Mouse (Mus musculus) gastrocnemius, postnatal 14 days (tissue): ENCODE data around the gene Morf4l1. TPM values are rescaled to one million over a fixed set of nuclear protein-coding genes. Genes with fewer than 3 reads are reported as not detected.
"Not testable (repeated sequence)": the region's sequence is repeated elsewhere in the genome, so short reads cannot be mapped to it uniquely, and the experiment has no call there.

Source experiments
- DNase-seq: peaks from one replicate; pipeline ENCODE4 v3.0.0; 2021; ENCODE audit warnings: mixed read lengths
- intact Hi-C: fragments of 180-260 bp; cut with DNase I; formaldehyde crosslinking; loops from one replicate; pipeline ENCODE4 v1.15.1; 2025; ENCODE audit warnings: low total_unique reads
- total RNA-seq, 2 experiments: library from RNA; stranded (reverse); gene quantifications; 2 replicates each; pipeline ENCODE4 v1.2.3; 2021

The Morf4l1 gene
- total RNA-seq, 2 experiments from 2014 or later: 156 to 165 TPM

GRCm38 (mm10) chr9:90122246-90122740 is 7.7 kb upstream of the Morf4l1 start:
- intact Hi-C loops: no loop called here
- DNase-seq: no peak

- intact Hi-C loops: no loop called here
- no peak for DNase-seq
Observed at GRCm38 (mm10) chr9:90117234-90117633, 2.7 kb upstream of the Morf4l1 start.

GRCm38 (mm10) chr9:90115308-90115700 is 730 bp upstream of the Morf4l1 start:
- no peak for DNase-seq
- intact Hi-C loops: no loop called here

- DNase-seq: peak; percentile 88
- intact Hi-C loops: no loop called here
Observed at GRCm38 (mm10) chr9:90113651-90114566, 665 bp downstream of the Morf4l1 start.

- intact Hi-C loops: no loop called here
- DNase-seq: no peak
Observed at GRCm38 (mm10) chr9:90113151-90113550, 1.4 kb downstream of the Morf4l1 start.

- intact Hi-C loops: no loop called here
- no peak for DNase-seq
Observed at GRCm38 (mm10) chr9:90109386-90109785, 5.2 kb downstream of the Morf4l1 start.

GRCm38 (mm10) chr9:90108272-90108671 is 6.3 kb downstream of the Morf4l1 start:
- intact Hi-C loops: no loop called here
- no peak for DNase-seq

- no peak for DNase-seq
- intact Hi-C loops: no loop called here
Observed at GRCm38 (mm10) chr9:90106915-90107314, 7.7 kb downstream of the Morf4l1 start.

- intact Hi-C loops: no loop called here
- no peak for DNase-seq
Observed at GRCm38 (mm10) chr9:90105462-90105861, 9.1 kb downstream of the Morf4l1 start.

- intact Hi-C loops: no loop called here
- DNase-seq: no peak
Observed at GRCm38 (mm10) chr9:90100760-90101159, 13.8 kb downstream of the Morf4l1 start.

- intact Hi-C loops: no loop called here
Observed at GRCm38 (mm10) chr9:90098934-90099333, 15.6 kb downstream of the Morf4l1 start.

GRCm38 (mm10) chr9:90089339-90090104 is 25.1 kb downstream of the Morf4l1 start:
- no peak for DNase-seq

More at GRCm38 (mm10) chr9:90098934-90099333, 15.6 kb downstream of the Morf4l1 start:
- DNase-seq: no peak

GRCm38 (mm10) chr9:90087906-90088485 is 26.6 kb downstream of the Morf4l1 start:
- intact Hi-C loops: no loop called here
- no peak for DNase-seq

More at GRCm38 (mm10) chr9:90089339-90090104, 25.1 kb downstream of the Morf4l1 start:
- intact Hi-C loops: no loop called here

- intact Hi-C loops: no loop called here
Observed at GRCm38 (mm10) chr9:90084766-90085468, 29.7 kb downstream of the Morf4l1 start.

GRCm38 (mm10) chr9:90084152-90084551 is 30.4 kb downstream of the Morf4l1 start:
- intact Hi-C loops: no loop called here
- DNase-seq: no peak

More at GRCm38 (mm10) chr9:90084766-90085468, 29.7 kb downstream of the Morf4l1 start:
- no peak for DNase-seq

- intact Hi-C loops: no loop called here
- DNase-seq: no peak
Observed at GRCm38 (mm10) chr9:90082992-90083391, 31.6 kb downstream of the Morf4l1 start.

GRCm38 (mm10) chr9:90081961-90082360 is 32.6 kb downstream of the Morf4l1 start:
- DNase-seq, intact Hi-C loops: not testable (repeated sequence)

GRCm38 (mm10) chr9:90076849-90077461 is 37.6 kb downstream of the Morf4l1 start:
- intact Hi-C loops: loop anchor here (5.0 to 10.0 kb wide), 2 partner anchors 102 to 250 kb away; no protein-coding TSS in a partner anchor
- peak; percentile 48 for DNase-seq

- no peak for DNase-seq
- intact Hi-C loops: loop anchor here (5.0 to 10.0 kb wide), 2 partner anchors 101 to 249 kb away; no protein-coding TSS in a partner anchor
Observed at GRCm38 (mm10) chr9:90076131-90076530, 38.4 kb downstream of the Morf4l1 start.
